Mouse (Mus musculus) neural tube, embryonic 12.5 days (tissue): ENCODE measurements around the gene Zfp276. TPM values are rescaled to one million over a fixed set of nuclear protein-coding genes. Genes with fewer than 3 reads are reported as not detected.

ENCODE experiments used
- ATAC-seq: fragments of 200-750 bp; cut with Nextera tagmentation; 2 replicates; pipeline ENCODE4 v1.8.0; 2017; ENCODE audit warnings: low read depth, mild to moderate bottlenecking, moderate TSS enrichment, moderate library complexity; ENCODE audit not compliant: low FRiP score
- H3K27ac ChIP-seq: fragments of 300-500 bp; sonication (generic); 2 replicates; pipeline ENCODE4 v1.5.1; 2016
- H3K27me3 ChIP-seq: fragments of 300-500 bp; sonication (generic); replicated peaks from 2 replicates; pipeline ENCODE4 v1.6.1; 2016; ENCODE audit warnings: mild to moderate bottlenecking
- H3K36me3 ChIP-seq: fragments of 300-500 bp; sonication (generic); 2 replicates; pipeline ENCODE4 v1.6.1; 2016; ENCODE audit warnings: mild to moderate bottlenecking
- H3K4me1 ChIP-seq: fragments of 300-500 bp; sonication (generic); 2 replicates; pipeline ENCODE4 v1.6.1; 2016
- H3K4me2 ChIP-seq: fragments of 300-500 bp; sonication (generic); replicated peaks from 2 replicates; pipeline ENCODE4 v1.6.1; 2016; ENCODE audit warnings: mild to moderate bottlenecking
- H3K4me3 ChIP-seq: fragments of 300-500 bp; sonication (generic); 2 replicates; pipeline ENCODE4 v1.5.1; 2016
- H3K9ac ChIP-seq: fragments of 300-500 bp; sonication (generic); 2 replicates; pipeline ENCODE4 v1.6.1; 2016; ENCODE audit warnings: mild to moderate bottlenecking
- H3K9me3 ChIP-seq: fragments of 300-500 bp; sonication (generic); 2 replicates; pipeline ENCODE4 v1.6.1; 2016; ENCODE audit warnings: mild to moderate bottlenecking
- WGBS: fragments of 180-500 bp; shearing (Covaris S2); methylation state at CpG from one replicate; pipeline ENCODE4 v1.1.7; 2016; 5-methylcytosine and 5-hydroxymethylcytosine counted together
- polyA plus RNA-seq: library from polyadenylated mRNA; unstranded; fragments of >200 nt; fragmentation: Nextera tagmentation; extraction: Ambion mirVana; gene quantifications from 2 replicates; pipeline ENCODE4 v1.2.1, GENCODE M21; 2016

The Zfp276 gene
- polyA plus RNA-seq, 1 experiment from 2014 or later: 36.0 TPM

GRCm38 (mm10) chr8:123233300-123233699 is 20.7 kb upstream of the Zfp276 start:
- 59% methylated on average over 13 of the region's 13 CpGs for WGBS
- H3K4me1 ChIP-seq: peaks cover 27% of the 10 kb centered on the region

GRCm38 (mm10) chr8:123233760-123234159 is 20.2 kb upstream of the Zfp276 start:
- H3K9me3 ChIP-seq: no peaks in the 10 kb centered on the region
- H3K9ac ChIP-seq: no peak overlapping the region
- peaks cover 27% of the 10 kb centered on the region for H3K4me1 ChIP-seq
- H3K27ac ChIP-seq: no peak overlapping the region
- no peak overlapping the region for H3K4me2 ChIP-seq
- H3K4me3 ChIP-seq: no peak overlapping the region
- peaks cover 38% of the 10 kb centered on the region for H3K27me3 ChIP-seq
- 76% methylated on average over 11 of the region's 11 CpGs for WGBS
- ATAC-seq: no peak
- peaks cover 12% of the 10 kb centered on the region for H3K36me3 ChIP-seq

More at GRCm38 (mm10) chr8:123233300-123233699, 20.7 kb upstream of the Zfp276 start:
- H3K4me3 ChIP-seq: no peak overlapping the region
- H3K9me3 ChIP-seq: no peaks in the 10 kb centered on the region
- no peak overlapping the region; the same call in 1 of the 2 replicates for H3K4me2 ChIP-seq
- peaks cover 38% of the 10 kb centered on the region for H3K27me3 ChIP-seq
- peaks cover 17% of the 10 kb centered on the region for H3K36me3 ChIP-seq
- H3K27ac ChIP-seq: no peak overlapping the region
- no peak overlapping the region for H3K9ac ChIP-seq
- no peak for ATAC-seq

GRCm38 (mm10) chr8:123234918-123235519 is 19.0 kb upstream of the Zfp276 start:
- no peak for ATAC-seq
- H3K4me1 ChIP-seq: peaks cover 27% of the 10 kb centered on the region
- peak overlapping the region; percentile 44 for H3K4me3 ChIP-seq
- peak overlapping the region; percentile 78 for H3K4me2 ChIP-seq
- no peaks in the 10 kb centered on the region for H3K9me3 ChIP-seq
- WGBS: 33% methylated on average over 13 of the region's 13 CpGs
- peaks cover 4% of the 10 kb centered on the region; the same call in 1 of the 2 replicates for H3K36me3 ChIP-seq
- H3K27ac ChIP-seq: no peak overlapping the region
- peaks cover 38% of the 10 kb centered on the region for H3K27me3 ChIP-seq
- peak overlapping the region; percentile 64; the same call in 1 of the 2 replicates for H3K9ac ChIP-seq

- Histone ChIP-seq H3K27me3 (peaks cover 38% of the 10 kb centered on the region), H3K9me3 (no peaks in the 10 kb centered on the region), H3K27ac (no peak within 1 kb of the TSS), H3K4me2 (peak within 1 kb of the TSS; percentile 78), H3K9ac (peak within 1 kb of the TSS; percentile 64), H3K36me3 (no peaks in the 10 kb centered on the region), H3K4me3 (peak within 1 kb of the TSS; percentile 44), H3K4me1 (peaks cover 27% of the 10 kb centered on the region)
- 2% methylated on average over 57 of the region's 57 CpGs for WGBS
- peak; percentile 71 for ATAC-seq
Measured at GRCm38 (mm10) chr8:123235520-123236497, 18.2 kb upstream of the Zfp276 start, which contains the start of gene Spata2l. TSS of gene Spata2l (minus strand) at chr8:123236233.

- Histone ChIP-seq H3K4me2 (no peak overlapping the region), H3K4me3 (no peak overlapping the region), H3K9me3 (no peaks in the 10 kb centered on the region), H3K9ac (no peak overlapping the region), H3K4me1 (peaks cover 18% of the 10 kb centered on the region), H3K27ac (no peak overlapping the region), H3K27me3 (peaks cover 19% of the 10 kb centered on the region), H3K36me3 (peaks cover 21% of the 10 kb centered on the region)
- ATAC-seq: no peak
- whole genome bisulfite sequencing: 89% methylated on average over 10 of the region's 10 CpGs
Measured at GRCm38 (mm10) chr8:123239398-123239797, 14.6 kb upstream of the Zfp276 start.

GRCm38 (mm10) chr8:123242107-123242923 is 11.7 kb upstream of the Zfp276 start:
- H3K9ac ChIP-seq: no peak overlapping the region
- H3K27me3 ChIP-seq: peaks cover under 1% of the 10 kb centered on the region; the same call in 1 of the 2 replicates
- ATAC-seq: no peak
- 84% methylated on average over 7 of the region's 7 CpGs for WGBS
- no peaks in the 10 kb centered on the region for H3K9me3 ChIP-seq
- H3K27ac ChIP-seq: no peak overlapping the region
- H3K4me2 ChIP-seq: no peak overlapping the region
- no peaks in the 10 kb centered on the region for H3K4me1 ChIP-seq
- H3K36me3 ChIP-seq: peaks cover 50% of the 10 kb centered on the region
- H3K4me3 ChIP-seq: no peak overlapping the region

GRCm38 (mm10) chr8:123243053-123243452 is 10.9 kb upstream of the Zfp276 start:
- 73% methylated on average over 11 of the region's 11 CpGs for WGBS

GRCm38 (mm10) chr8:123244382-123244781 is 9.6 kb upstream of the Zfp276 start:
- WGBS: 90% methylated on average over 4 of the region's 4 CpGs
- no peaks in the 10 kb centered on the region for H3K27me3 ChIP-seq
- peaks cover 71% of the 10 kb centered on the region for H3K36me3 ChIP-seq
- no peaks in the 10 kb centered on the region for H3K9me3 ChIP-seq
- no peak overlapping the region for H3K9ac ChIP-seq
- H3K27ac ChIP-seq: no peak overlapping the region
- no peak overlapping the region for H3K4me3 ChIP-seq
- no peak for ATAC-seq
- no peaks in the 10 kb centered on the region for H3K4me1 ChIP-seq
- H3K4me2 ChIP-seq: no peak overlapping the region

More at GRCm38 (mm10) chr8:123243053-123243452, 10.9 kb upstream of the Zfp276 start:
- Histone ChIP-seq H3K27me3 (no peaks in the 10 kb centered on the region), H3K9me3 (no peaks in the 10 kb centered on the region), H3K4me3 (no peak overlapping the region), H3K9ac (no peak overlapping the region), H3K4me1 (no peaks in the 10 kb centered on the region), H3K27ac (no peak overlapping the region), H3K4me2 (no peak overlapping the region), H3K36me3 (peaks cover 57% of the 10 kb centered on the region)
- ATAC-seq: no peak

GRCm38 (mm10) chr8:123245543-123245942 is 8.5 kb upstream of the Zfp276 start:
- no peak overlapping the region for H3K9ac ChIP-seq
- H3K36me3 ChIP-seq: peaks cover 81% of the 10 kb centered on the region
- ATAC-seq: no peak

GRCm38 (mm10) chr8:123247748-123248147 is 6.2 kb upstream of the Zfp276 start:
- no peak for ATAC-seq
- no peak overlapping the region for H3K4me3 ChIP-seq
- no peak overlapping the region for H3K27ac ChIP-seq
- no peaks in the 10 kb centered on the region for H3K9me3 ChIP-seq
- no peak overlapping the region for H3K4me2 ChIP-seq
- no peaks in the 10 kb centered on the region for H3K27me3 ChIP-seq
- H3K36me3 ChIP-seq: peaks cover 86% of the 10 kb centered on the region
- H3K9ac ChIP-seq: no peak overlapping the region
- 98% methylated on average over 6 of the region's 6 CpGs for WGBS
- peaks cover 4% of the 10 kb centered on the region; the same call in 1 of the 2 replicates for H3K4me1 ChIP-seq

More at GRCm38 (mm10) chr8:123245543-123245942, 8.5 kb upstream of the Zfp276 start:
- no peaks in the 10 kb centered on the region for H3K27me3 ChIP-seq
- H3K4me3 ChIP-seq: no peak overlapping the region
- no peaks in the 10 kb centered on the region for H3K4me1 ChIP-seq
- no peaks in the 10 kb centered on the region for H3K9me3 ChIP-seq
- H3K27ac ChIP-seq: no peak overlapping the region
- WGBS: 92% methylated on average over 12 of the region's 12 CpGs
- no peak overlapping the region for H3K4me2 ChIP-seq

- no peaks in the 10 kb centered on the region for H3K27me3 ChIP-seq
- 93% methylated on average over 8 of the region's 8 CpGs for WGBS
- no peak overlapping the region for H3K9ac ChIP-seq
- peaks cover 10% of the 10 kb centered on the region for H3K4me1 ChIP-seq
- H3K36me3 ChIP-seq: peaks cover 78% of the 10 kb centered on the region
- no peaks in the 10 kb centered on the region for H3K9me3 ChIP-seq
- H3K4me3 ChIP-seq: no peak overlapping the region
- H3K4me2 ChIP-seq: no peak overlapping the region
- ATAC-seq: no peak
- H3K27ac ChIP-seq: no peak overlapping the region
Measured at GRCm38 (mm10) chr8:123248596-123248995, 5.4 kb upstream of the Zfp276 start.
